ENCODE assay signal across 8 mouse cellular contexts in genomic region chr7:19094471-19094825, GRCm38 (mm10). TPM values are rescaled to one million over a fixed set of nuclear protein-coding genes. Genes with fewer than 3 reads are reported as not detected.
DNase-seq lines count a peak whose midpoint lies in the region; ATAC-seq and TF ChIP-seq lines count a peak whose summit lies in the region.

Gene Six5, plus strand, starts transcription at chr7:19094594.

- peaks cover 14% of the 10 kb centered on the region; the same call in 1 of the 2 replicates for H3K4me1 ChIP-seq in hindbrain, embryonic 11.5 days (replicated peaks; ENCODE audit: control insufficient read depth, insufficient read depth, low read length)
- peaks cover 0 to 13% of the 10 kb centered on the region in 2 experiments; a peak in 3 of 4 replicates for H3K4me1 ChIP-seq in liver, embryonic 14.5 days (replicated peaks; ENCODE audit: control insufficient read depth in 2 of 2, insufficient read depth in 2 of 2, low read length in 1 of 2)
- H3K4me1 ChIP-seq in neural tube, embryonic 13.5 days (replicated peaks): peaks cover 58% of the 10 kb centered on the region

- no peak for TF ChIP-seq EP300 in liver, embryonic 14.5 days (IDR thresholded peaks at IDR 0.05; ENCODE audit: low read depth)

- ATAC-seq in hindbrain, embryonic 11.5 days (ENCODE audit: low FRiP score): no peak
- no peak for ATAC-seq in liver, embryonic 14.5 days (ENCODE audit: insufficient read depth)
- no peak for ATAC-seq in neural tube, embryonic 13.5 days (ENCODE audit: low read depth)

- no peaks in the 10 kb centered on the region for H3K9me3 ChIP-seq in hindbrain, embryonic 11.5 days (ENCODE audit: control insufficient read depth, low read length)
- H3K9me3 ChIP-seq in liver, embryonic 14.5 days (ENCODE audit: control insufficient read depth, low read length): no peaks in the 10 kb centered on the region
- no peaks in the 10 kb centered on the region for H3K9me3 ChIP-seq in neural tube, embryonic 13.5 days

- H3K36me3 ChIP-seq in hindbrain, embryonic 11.5 days (ENCODE audit: control insufficient read depth, insufficient read depth, low read length): 0 out of 2 replicates have a peak, but pooled peaks cover 2% of the 10 kb centered on the region
- H3K36me3 ChIP-seq in liver, embryonic 14.5 days (replicated peaks; ENCODE audit: control insufficient read depth, insufficient read depth, low read depth): no peaks in the 10 kb centered on the region
- peaks cover 25% of the 10 kb centered on the region for H3K36me3 ChIP-seq in neural tube, embryonic 13.5 days

- 0% methylated on average over 2 of the region's 36 CpGs for WGBS in hindbrain, embryonic 11.5 days
- under 1% methylated on average over 23 of the region's 36 CpGs for WGBS in liver, embryonic 14.5 days (ENCODE audit: insufficient replicate concordance)
- WGBS in neural tube, embryonic 13.5 days: under 1% methylated on average over 32 of the region's 36 CpGs

- peak within 1 kb of the TSS; percentile 72 for H3K4me3 ChIP-seq in hindbrain, embryonic 11.5 days (ENCODE audit: low read depth, low read length)
- H3K4me3 ChIP-seq in liver, embryonic 14.5 days (ENCODE audit: insufficient read depth in 1 of 2, low read depth in 2 of 2, low read length in 2 of 2): peak within 1 kb of the TSS; percentile 64 to 68
- H3K4me3 ChIP-seq in neural tube, embryonic 13.5 days: peak within 1 kb of the TSS; percentile 59

- TF ChIP-seq CTCF in liver, embryonic 14.5 days (IDR thresholded peaks at IDR 0.05; ENCODE audit: low read depth): no peak

- peak within 1 kb of the TSS; percentile 99 for H3K4me2 ChIP-seq in hindbrain, embryonic 11.5 days (replicated peaks; ENCODE audit: low read depth, low read length)
- H3K4me2 ChIP-seq in liver, embryonic 14.5 days (ENCODE audit: low read depth): peak within 1 kb of the TSS; percentile 95
- H3K4me2 ChIP-seq in neural tube, embryonic 13.5 days: peak within 1 kb of the TSS; percentile 95

- H3K9ac ChIP-seq in hindbrain, embryonic 11.5 days (ENCODE audit: low read depth, low read length): peak within 1 kb of the TSS; percentile 90
- peak within 1 kb of the TSS; percentile 59 for H3K9ac ChIP-seq in liver, embryonic 14.5 days (replicated peaks)
- peak within 1 kb of the TSS; percentile 72 for H3K9ac ChIP-seq in neural tube, embryonic 13.5 days

- H3K27me3 ChIP-seq in hindbrain, embryonic 11.5 days (ENCODE audit: control insufficient read depth, insufficient read depth, low read length): peaks cover 7% of the 10 kb centered on the region; the same call in 1 of the 2 replicates
- H3K27me3 ChIP-seq in liver, embryonic 14.5 days (ENCODE audit: control insufficient read depth, insufficient read depth, low read length): peaks cover 49% of the 10 kb centered on the region
- H3K27me3 ChIP-seq in neural tube, embryonic 13.5 days: peaks cover 42% of the 10 kb centered on the region

- peak within 1 kb of the TSS; percentile 94 for H3K27ac ChIP-seq in hindbrain, embryonic 11.5 days (ENCODE audit: low read depth, low read length)
- H3K27ac ChIP-seq in liver, embryonic 14.5 days: peak within 1 kb of the TSS; percentile 50
- H3K27ac ChIP-seq in neural tube, embryonic 13.5 days (replicated peaks): peak within 1 kb of the TSS; percentile 86

- DNase-seq in embryo, embryonic 10 days (ENCODE audit: low spot score): peak; percentile 56
- DNase-seq in embryo, embryonic 9.5 days (ENCODE audit: extremely low spot score): no peak
- peak; percentile 53 for DNase-seq in urinary bladder, postnatal 25 days (ENCODE audit: low spot score)
- DNase-seq in urinary bladder, adult 18-20 months (ENCODE audit: low spot score in 2 of 2): no peak
- no peak for DNase-seq in hindbrain, embryonic 11.5 days (ENCODE audit: low spot score)
- no peak for DNase-seq in liver, embryonic 14.5 days (ENCODE audit: low read depth in 3 of 3, low spot score in 3 of 3)
- no peak for DNase-seq in frontal cortex, postnatal 25 days (ENCODE audit: low spot score in 2 of 2)

RNA-seq across cellular contexts. Expression of gene Six5, which starts in this region (rescaled TPM):
- polyA plus RNA-seq in hindbrain, embryonic 11.5 days (2014; fragmentation: Nextera tagmentation; extraction: Ambion mirVana): 6.2 and 7.2 TPM in 2 replicates
- 3.3 and 4.3 TPM in 2 replicates for polyA plus RNA-seq in liver, embryonic 14.5 days (2012; rRNA removed)
- 0.60 and 1.3 TPM in 2 replicates for polyA plus RNA-seq in liver, embryonic 14.5 days (2014; fragmentation: Nextera tagmentation; extraction: Ambion mirVana)
- 2.5 and 3.2 TPM in 2 replicates for polyA plus RNA-seq in neural tube, embryonic 13.5 days (2015; fragmentation: Nextera tagmentation; extraction: Ambion mirVana)

Comparison
In these comparisons a context has a peak if more than half of its experiments do, and no peak if none do; other contexts are left out.
1. DNase-seq: peak in embryo, embryonic 10 days (single experiment) and urinary bladder, postnatal 25 days (single experiment); none in embryo, embryonic 9.5 days (single experiment), urinary bladder, adult 18-20 months (0 of 2), hindbrain, embryonic 11.5 days (single experiment), liver, embryonic 14.5 days (0 of 3) and frontal cortex, postnatal 25 days (0 of 2).
2. Peak in every context shown above with its lines, with median percentiles within 50 percentile points of each other: H3K27ac ChIP-seq, H3K4me2 ChIP-seq, H3K4me3 ChIP-seq and H3K9ac ChIP-seq.